Mouse (Mus musculus) bone marrow macrophage, adult 2 months (primary cell): ENCODE measurements around the gene C2.

ENCODE experiments used
- CTCF ChIP-seq: IDR thresholded peaks from 2 replicates; pipeline ENCODE4 v1.5.1; 2012; ENCODE audit warnings: low read depth, mild to moderate bottlenecking, low read length, moderate library complexity
- POLR2A ChIP-seq: IDR thresholded peaks from 2 replicates; pipeline ENCODE4 v1.6.1; 2012; ENCODE audit warnings: mild to moderate bottlenecking, low read depth, low read length, borderline replicate concordance

- TF ChIP-seq CTCF = no peak
- TF ChIP-seq POLR2A = 0 out of 2 replicates have a peak, but pooled peaks have one; percentile 44
Measured at GRCm38 (mm10) chr17:34836856-34837221, 61.2 kb downstream of the C2 start, which contains the start of the genes Stk19 and Dxo.
